Mouse (Mus musculus) layer of hippocampus, adult 11-12 months (tissue): ENCODE results near the gene Dgkz.

Experiments
- DNase-seq: peaks from one replicate; pipeline ENCODE4 v3.0.0; 2022; ENCODE audit warnings: low spot score

The Dgkz gene

GRCm38 (mm10) chr2:91993409-91993808 lies 17.7 kb upstream of the Dgkz start:
- DNase-seq = no peak

DNA sequence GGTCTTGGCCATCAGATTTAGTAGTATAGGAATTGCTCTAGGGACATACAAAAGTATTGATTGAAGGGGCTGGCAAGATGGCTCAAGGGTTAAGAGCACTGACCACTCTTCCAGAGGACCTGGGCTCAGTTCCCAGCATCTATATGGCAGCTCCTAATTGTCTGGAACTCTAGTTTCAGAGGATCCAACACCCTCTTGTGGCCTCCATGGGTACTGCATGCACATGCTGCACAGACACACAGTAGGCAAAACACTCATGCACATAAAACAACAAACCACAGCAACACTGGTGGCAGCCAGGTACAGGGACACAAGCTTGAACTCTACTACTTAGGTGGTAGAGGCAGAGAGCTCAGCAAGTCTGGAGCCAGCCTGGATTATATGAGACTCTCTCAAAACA lies 14.1 kb upstream of the Dgkz start:
- DNase-seq = no peak

- peak; percentile 89 for DNase-seq
Measured at GRCm38 (mm10) chr2:91987542-91987941, 11.9 kb upstream of the Dgkz start.

- DNase-seq = no peak
Measured at GRCm38 (mm10) chr2:91986071-91986470, 10.4 kb upstream of the Dgkz start.

DNA sequence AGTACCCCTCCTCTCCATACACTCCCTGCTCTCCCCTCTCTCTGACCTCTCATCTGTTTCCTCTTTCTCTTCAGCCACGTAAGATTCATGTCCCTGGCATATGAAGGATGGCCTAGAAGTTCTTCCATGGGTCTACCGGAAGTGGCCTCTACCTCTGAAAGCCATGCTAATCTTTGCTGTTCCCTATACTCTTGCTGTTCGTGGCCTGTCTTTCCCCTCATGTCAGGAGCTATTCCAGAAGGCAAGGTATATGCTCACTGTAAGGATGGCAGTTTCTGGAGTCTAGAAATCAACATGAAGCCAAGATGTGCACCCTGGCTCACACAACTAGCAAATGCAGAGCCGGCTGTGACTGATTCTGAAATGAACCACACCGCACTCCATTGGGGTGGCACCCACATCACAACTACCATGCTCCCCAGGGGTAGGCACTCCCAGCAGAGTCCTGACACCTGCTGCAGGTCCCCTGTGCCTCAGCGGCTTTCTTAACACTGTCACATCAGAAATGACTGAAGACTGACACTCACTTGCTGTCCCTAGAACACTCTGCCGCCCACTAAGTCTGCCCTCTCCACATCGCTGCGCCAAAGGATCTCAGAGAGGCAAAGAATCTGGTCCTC lies 9.4 kb upstream of the Dgkz start:
- DNase-seq = no peak

DNA sequence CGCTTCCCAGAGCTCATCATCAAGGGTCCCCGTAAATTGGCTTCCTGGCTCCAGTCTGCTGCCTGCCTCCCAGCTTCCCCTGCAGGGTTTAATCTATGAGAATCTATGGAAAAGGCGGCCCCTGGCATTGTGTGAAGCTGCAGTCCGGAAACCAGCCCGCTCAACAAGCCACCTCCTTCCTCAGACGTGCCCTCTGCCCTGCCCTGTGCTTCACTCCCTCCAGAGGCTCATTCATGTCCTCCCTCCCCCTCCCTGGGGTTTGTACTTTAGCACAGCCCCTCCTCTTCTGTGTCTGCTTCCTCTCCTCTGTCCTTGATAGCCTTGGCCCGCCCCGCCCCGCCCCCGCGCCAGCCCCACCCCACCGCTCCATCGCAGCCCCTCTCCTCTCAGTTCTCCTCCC lies 8.8 kb upstream of the Dgkz start:
- DNase-seq = no peak

GRCm38 (mm10) chr2:91980830-91981229 lies 5.2 kb upstream of the Dgkz start:
- no peak for DNase-seq

- no peak for DNase-seq
Measured at GRCm38 (mm10) chr2:91980245-91980644, 4.6 kb upstream of the Dgkz start.

DNA sequence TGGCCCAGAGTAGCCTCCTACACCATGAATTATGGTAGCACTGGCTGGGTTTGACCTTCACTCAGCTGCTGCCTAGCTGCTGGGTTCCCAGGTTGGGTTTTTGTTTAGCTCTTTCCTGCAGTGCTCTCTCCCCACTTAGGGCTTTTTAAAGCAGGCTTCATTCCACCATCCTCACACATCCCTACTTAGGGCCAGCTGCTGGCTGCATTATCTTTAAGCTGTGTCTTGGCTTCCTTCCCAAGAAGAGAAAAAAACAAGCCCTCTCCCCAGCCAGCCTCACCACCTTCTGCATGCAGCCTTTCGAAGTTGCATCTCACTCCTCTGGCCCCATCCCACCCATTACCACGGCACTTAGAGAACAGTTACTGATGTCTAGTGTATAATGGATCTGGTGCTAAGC lies 2.9 kb upstream of the Dgkz start:
- no peak for DNase-seq

DNA sequence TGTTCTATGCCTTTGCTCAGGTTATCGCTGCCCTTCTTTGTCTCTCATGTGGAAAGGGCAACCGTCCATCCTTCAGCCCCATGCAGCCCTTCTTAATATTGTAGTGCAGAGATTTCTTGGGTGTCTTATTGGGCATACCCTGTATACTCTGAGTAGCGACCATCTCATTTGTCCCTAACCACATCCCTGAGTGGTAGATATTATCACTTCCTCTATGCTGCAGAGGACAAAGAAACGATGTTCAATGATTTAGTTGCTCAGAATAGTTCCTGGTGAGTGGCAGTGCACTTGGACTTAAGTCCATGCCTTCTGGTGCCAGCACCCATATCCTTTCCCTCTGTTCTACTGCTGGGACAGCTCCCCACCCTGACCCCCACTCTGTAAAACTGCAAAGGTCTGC lies 2.3 kb upstream of the Dgkz start:
- DNase-seq = no peak

GRCm38 (mm10) chr2:91973416-91974135 lies 2.1 kb downstream of the Dgkz start:
- DNase-seq = no peak

DNA sequence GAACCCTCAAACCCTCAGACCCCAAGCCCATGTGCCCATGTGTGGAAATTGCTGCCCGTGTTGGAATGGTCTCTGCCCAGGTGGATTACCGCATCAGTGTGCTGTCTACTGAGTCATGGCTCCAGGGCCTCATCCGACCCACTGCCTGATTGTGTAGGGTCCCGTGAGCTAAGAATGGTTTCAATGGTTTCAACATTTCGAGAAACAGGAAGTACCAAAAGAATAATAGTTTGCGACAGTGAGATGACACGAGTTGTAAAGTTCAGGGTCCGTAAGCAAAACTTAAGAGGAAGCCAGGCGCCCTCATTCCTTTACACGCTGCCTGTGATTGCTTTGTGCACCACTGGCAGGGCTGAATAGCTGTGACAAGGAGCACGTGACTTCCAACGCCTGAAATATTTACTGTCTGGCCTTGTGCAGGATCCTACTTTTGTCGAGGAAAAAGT lies 3.5 kb downstream of the Dgkz start:
- no peak for DNase-seq

GRCm38 (mm10) chr2:91971231-91972097 lies 4.2 kb downstream of the Dgkz start:
- peak; percentile 60 for DNase-seq

GRCm38 (mm10) chr2:91967962-91968361 lies 7.7 kb downstream of the Dgkz start:
- no peak for DNase-seq

GRCm38 (mm10) chr2:91966367-91966766 lies 9.3 kb downstream of the Dgkz start:
- no peak for DNase-seq

DNA sequence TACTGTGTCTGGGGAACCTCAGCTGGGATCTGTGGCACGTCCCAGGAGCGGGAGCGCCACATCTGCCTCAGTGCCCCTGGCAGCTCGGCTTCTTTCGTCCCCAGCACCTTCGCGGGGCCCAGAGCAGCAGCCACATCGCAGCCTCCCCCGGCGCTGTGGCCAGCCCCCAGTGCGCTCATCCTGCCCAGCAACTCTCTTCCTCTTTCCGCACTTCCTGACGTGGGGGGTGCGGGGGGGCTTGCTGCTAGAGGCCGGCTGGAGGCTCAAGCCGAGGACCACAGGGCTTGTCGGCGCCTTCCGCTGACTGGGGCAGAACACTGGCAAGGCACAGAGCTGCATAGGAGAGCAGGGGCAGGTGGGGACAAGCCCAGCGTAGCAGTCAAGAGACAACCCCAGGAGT lies 10.2 kb downstream of the Dgkz start:
- DNase-seq = peak; percentile 67

DNA sequence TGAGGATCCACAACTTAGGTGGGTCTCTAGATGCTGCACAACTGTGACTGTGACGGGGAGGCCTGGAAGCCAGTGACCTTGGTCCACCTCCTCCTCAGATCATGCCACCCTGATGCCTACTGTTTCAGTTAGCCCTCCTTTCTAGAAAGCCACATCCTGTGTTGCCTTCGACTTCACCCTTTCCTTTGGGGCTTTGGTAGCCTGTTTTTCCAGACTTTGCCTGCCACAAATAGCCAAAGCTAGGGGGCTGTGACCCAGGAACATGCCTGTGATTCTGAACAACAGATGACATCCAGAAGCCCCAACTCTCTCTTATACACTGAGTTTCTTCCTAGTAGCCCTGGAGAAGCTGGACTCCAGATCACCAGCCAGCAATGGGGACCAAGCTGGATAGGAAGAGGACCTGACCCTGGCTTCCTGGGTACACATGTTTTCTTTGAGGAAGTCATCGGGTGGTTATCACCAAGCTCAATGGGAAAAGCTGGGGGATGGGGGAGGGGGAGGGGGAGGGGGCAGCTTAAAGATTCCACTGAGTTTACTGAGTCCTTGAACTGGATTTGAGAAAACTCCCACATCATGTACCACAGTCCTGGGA lies 11.0 kb downstream of the Dgkz start:
- DNase-seq = no peak

- peak; percentile 95 for DNase-seq
Measured at GRCm38 (mm10) chr2:91963443-91963932, 12.2 kb downstream of the Dgkz start.

DNA sequence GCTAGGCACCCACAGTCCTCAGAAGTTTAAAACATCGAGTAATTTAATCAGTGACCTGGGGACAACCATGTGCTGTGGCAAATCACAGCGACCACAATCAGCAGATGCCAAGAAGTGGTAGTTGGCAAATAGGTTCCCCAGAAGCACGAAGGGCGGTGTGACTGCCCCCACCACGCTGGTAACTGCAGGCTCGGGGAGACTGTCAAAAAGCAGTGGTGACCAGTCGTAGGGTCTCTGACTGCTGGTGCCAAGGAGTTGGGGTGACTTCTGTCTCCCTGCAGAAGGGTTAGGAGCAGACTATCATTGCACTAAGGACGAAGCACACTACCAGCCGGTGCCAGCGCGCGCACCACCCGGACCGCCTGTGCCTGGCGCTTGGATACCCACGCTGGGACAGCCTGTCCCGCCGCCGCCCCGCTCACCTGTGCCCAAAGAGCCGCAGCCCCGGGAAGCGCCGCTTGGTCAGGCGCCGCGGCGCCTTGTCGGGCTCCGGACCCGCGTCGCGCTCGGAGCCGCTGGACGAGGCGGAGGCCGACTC lies 12.7 kb downstream of the Dgkz start:
- no peak for DNase-seq

DNA sequence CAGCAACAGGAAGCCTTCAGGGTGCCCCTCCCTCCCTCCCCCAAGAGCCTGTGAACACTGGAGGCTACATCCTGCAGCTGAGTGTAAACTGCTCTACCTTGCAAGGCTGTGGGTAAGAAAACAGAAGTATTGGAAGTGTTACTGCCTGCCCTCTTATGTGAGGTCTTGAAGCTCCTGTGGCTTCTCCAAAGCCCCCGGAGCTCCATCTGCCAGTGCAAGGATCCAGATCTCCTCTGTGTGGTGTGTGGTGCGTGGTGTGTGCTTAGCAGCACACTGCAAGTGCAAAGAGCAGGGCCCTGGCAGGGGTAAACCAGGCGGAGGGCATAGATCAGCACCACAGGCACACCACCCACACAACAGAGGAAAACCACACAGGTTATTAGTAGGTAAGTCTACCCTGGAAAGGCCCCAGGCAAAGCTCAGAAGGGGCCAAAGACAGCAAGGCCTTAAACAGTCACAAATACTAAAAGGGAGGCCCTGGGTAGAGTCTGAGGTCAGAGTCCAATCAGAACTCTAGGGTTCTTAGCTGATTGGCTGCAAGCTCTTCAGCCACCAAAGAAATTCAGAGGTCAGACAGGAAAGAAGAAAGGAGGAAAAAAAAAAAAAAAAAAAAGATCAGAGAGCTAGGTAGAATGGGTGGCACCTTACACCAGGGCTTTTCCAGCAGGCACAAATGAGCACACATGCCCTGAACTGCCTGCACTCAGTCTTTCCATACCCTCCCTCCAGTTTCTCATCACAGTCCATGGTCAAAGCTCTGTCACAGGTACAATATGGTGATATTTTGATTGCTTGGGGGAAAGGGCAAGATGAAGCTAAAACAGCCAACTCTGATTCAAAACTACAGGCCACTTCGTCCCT lies 13.5 kb downstream of the Dgkz start:
- DNase-seq = no peak

GRCm38 (mm10) chr2:91960459-91960858 lies 15.2 kb downstream of the Dgkz start:
- DNase-seq = no peak
